Mouse (Mus musculus): Measurements from ENCODE around the gene Sp7. TPM values are rescaled to one million over a fixed set of nuclear protein-coding genes. Genes with fewer than 3 reads are reported as not detected.

Gene Sp7
- total RNA-seq, 2 experiments from 2014 or later: not detected

DNA sequence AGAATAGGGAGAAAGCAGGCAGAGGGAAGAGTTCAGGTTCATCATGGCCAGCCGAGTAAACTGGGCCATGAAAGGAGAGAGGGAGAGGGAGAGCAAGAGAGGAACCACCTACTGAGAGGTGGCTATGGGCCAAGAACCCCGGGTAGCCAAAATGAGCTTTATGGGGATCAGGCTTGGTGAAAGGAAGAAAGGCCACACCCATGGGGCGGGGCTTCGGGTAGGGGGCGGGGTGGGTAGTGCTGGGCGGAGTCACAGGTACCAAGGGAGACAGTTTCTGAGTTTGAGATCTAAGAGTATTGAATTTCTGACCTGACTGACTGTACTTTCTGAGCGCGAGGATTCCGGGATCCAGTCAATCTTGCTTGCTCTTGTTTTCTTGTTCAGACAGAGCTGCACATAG is 19.7 kb upstream of the Sp7 start:
- DNase-seq: no peak

GRCm38 (mm10) chr15:102383671-102384070 is 16.7 kb upstream of the Sp7 start:
- no peak for DNase-seq

DNA sequence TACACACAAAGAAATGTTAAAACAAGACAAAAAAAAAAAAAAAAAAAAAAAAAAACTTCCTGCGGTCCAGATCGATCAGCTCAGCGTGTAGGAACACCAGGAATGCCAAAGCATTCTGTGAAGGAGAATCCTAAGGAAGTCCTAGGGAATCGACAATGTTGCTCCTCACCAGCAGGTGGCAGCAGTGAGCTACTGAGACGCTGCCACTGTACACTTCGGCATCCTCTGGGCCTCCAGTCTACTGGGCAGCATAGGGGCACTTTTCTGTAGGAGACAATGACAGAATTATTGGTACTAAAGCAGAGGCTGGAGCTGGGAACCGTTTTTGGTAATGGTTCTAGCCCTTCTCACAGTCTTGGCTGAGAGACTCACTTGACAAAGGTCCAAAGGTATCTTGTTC is 14.6 kb upstream of the Sp7 start:
- DNase-seq: peak; percentile 83 to 91

GRCm38 (mm10) chr15:102377810-102378262 is 10.9 kb upstream of the Sp7 start:
- DNase-seq: peak; percentile 80 to 90

- DNase-seq: peak; percentile 91 to 93
Observed at GRCm38 (mm10) chr15:102377163-102377543, 10.2 kb upstream of the Sp7 start.

DNA sequence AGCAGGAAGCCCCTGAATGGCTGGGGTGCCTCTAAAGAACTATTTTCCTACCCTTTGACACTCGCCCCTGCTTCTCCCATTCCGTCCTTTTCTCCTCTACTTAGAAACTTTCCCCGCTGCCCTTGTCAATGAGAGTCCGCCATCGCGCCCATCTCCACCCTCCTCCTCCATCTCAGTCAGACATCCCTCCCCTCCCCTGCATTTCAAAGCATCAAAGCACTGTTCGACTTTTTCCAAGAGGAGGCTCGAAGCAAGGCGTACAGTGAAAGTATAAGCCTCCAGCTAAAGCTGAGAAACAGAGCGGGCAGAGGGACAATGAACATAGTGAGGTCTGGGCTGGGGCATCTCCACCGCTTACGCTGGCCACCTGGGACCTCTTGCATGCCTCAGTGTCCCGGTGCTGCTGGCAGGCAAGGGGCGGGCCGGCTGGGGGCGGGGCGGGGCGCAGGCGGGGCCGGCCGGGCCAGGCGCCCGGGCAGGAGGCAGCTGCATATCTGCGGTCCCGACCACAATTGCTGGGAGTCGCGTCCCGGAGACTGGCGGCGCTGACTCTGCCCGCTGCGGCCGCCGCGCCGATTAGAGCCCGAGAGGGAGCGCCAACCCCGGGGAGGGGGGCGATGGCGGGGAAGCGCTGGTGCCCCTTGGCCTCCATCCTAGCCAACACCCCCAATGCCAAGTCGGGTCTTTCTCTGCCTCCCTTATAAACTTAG is 9.6 kb upstream of the Sp7 start:
- DNase-seq: peak in 1 of 2 experiments; percentile 71

DNA sequence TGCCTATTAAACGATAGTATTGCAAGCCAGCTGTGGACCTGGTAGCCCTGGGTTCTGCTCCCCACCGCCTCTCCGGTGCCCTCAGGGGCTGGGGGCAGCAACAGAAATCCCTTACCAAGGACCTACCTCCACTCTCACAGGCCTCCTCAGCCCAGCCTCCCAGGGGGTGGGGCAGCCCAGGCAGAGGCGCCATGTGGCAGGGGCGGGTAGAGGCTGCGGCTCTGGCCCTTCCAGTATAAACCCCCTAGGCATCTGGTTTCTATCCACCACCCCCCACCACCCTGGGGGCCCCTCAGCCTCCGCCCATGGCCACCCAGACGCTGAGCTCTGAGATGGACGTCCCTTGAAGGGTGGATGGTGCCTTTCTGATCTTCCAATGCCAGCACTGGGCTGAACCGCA is 3.7 kb upstream of the Sp7 start:
- no peak for DNase-seq

GRCm38 (mm10) chr15:102369972-102370371 is 3.0 kb upstream of the Sp7 start:
- no peak for DNase-seq

GRCm38 (mm10) chr15:102366238-102366637 is 744 bp downstream of the Sp7 start:
- DNase-seq: no peak

DNA sequence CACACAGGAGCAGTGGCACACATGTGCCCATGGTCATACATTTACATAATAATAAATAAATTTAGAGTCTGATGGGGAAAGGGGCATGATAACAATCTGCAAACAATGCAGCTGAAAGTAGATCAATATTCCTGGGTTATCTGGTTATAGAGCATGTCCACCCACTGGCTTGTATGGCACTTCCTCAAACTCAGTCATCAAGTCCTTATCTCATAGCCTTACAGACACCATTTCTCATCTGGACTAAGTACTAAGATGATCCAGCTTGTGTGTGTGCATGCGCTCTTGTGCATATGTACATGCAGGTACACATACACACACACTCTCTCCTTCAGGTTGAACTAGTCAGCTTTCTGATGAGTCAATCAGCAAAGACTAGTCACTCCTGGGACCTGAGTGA is 2.3 kb downstream of the Sp7 start:
- no peak for DNase-seq

DNA sequence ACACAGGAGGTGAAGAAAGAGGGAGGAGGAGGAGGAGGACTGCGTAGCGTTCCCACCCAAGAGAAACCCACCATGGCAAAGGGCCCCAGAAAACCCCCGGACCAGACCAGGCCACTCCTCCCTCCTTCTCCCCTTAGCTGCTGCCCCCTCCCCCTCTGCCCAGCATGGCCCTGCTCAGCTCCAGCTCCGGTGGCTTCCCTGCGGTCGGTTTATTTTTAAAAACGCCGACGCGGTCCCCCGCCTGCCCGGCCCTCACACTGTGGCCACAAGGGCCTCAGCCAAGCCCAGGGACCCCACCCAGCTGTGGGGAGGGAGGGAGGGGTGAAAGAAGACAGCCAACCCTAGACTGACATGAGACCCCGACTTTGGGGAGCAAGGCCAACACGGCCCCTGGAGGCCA is 4.3 kb downstream of the Sp7 start:
- no peak for DNase-seq

DNA sequence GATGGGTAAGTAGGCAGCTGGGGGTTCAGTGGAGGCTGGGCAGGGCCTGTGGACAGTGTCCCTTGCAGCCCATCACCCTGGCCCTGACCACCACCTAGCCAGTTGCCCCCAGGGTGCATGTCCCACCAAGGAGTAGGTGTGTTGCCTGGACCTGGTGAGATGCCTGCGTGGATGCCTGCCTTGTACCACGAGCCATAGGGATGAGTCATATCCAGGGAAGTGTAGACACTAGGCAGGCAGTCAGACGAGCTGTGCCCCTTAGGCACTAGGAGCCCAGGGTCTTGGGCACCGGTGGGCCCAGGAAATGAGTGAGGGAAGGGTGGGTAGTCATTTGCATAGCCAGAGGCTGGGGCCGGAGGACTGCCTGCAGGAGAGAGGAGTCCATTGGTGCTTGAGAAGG is 8.1 kb downstream of the Sp7 start:
- no peak for DNase-seq

DNA sequence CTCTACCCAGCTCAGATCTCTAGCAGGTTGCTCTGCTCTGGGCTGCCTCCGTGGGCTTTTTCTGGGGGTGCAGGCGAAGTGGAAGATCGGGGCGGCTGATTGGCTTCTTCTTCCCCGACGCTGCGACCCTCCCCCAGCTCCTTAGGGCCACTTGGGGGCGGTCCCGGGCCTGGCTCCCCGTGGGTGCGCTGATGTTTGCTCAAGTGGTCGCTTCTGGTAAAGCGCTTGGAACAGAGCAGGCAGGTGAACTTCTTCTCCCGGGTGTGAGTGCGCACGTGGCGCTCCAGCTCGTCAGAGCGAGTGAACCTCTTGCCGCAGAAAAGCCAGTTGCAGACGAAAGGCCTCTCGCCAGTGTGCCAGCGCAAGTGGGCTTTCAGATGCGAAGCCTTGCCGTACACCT is 8.9 kb downstream of the Sp7 start:
- no peak for DNase-seq

- DNase-seq: no peak
Observed at GRCm38 (mm10) chr15:102356501-102357325, 10.3 kb downstream of the Sp7 start.

- DNase-seq: no peak
Observed at GRCm38 (mm10) chr15:102355871-102356441, 11.0 kb downstream of the Sp7 start.

DNA sequence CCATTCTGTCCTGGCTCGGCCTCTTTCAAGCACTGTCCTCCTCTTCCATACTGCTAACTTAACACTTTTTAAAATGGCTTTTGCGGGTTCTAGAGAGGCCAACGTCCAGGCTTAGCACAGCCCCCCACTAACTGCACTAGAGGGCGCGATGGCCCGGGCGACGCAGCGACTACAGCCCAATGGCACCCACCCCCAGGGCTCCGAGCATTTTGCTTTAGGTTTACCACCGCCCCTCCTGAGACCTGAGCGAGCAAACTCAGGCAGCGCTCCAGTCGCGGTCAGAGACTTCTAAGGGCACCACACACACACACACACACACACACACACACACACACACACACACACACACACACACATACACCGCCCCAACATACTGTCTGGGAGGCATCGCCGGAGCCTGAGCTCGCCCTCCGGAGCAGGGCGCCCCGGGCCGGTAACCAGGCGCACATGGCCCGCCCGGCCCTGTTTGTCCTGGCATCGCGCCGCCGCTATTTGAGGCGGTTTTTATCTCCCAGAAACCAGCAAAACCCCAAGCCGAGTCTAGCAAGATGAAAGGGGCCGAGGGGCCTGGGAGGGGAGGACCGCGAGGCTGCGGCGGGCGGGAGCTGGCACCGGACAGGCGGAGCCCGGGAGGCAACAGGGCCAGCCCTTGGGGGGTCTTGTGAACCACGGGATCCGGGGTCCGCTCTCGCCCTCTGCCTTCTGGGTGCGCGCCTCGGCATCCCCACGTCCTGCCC is 11.7 kb downstream of the Sp7 start:
- peak; percentile 46 to 69 for DNase-seq

DNA sequence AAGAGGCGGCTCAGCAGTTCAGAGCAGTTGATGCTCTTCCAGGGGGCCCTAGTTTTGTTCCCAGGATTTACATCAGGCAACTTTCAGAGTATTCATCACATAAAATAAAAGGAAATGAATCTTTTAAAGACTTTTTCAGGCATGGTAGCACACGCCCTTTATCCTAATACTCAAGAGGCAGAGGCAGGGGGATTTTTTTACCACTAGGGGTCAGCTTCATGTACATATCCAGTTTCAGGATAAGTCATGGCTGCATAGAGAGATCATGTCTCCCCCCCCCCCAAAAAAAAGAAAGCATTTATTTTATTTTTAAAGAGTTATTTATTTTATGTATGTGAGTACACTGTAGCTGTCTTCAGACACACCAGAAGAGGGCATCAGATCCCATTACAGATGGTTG is 13.0 kb downstream of the Sp7 start:
- no peak for DNase-seq

GRCm38 (mm10) chr15:102352177-102352576 is 14.8 kb downstream of the Sp7 start:
- no peak for DNase-seq

DNA sequence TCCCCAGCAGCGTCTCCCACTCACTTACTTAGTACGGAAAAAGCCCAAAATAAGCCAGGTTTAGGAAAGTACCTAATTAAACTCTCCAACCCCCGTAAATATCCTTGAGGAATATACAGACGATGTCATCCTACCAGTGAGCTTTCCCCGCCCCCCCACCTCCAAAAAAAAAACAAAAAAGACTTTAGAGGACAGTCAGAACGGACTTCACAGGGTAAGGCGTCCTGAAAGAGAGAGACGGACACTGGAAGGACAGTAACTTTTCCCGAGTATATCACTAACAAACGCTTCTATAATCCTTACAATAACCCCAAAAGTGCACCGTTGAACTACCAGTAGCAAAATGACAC is 16.1 kb downstream of the Sp7 start:
- DNase-seq: no peak

- peak; percentile 96 to 97 for DNase-seq
Observed at GRCm38 (mm10) chr15:102350138-102350941, 16.6 kb downstream of the Sp7 start, which contains the start of gene Aaas. Gene Aaas, minus strand, starts transcription at chr15:102350771.

DNA sequence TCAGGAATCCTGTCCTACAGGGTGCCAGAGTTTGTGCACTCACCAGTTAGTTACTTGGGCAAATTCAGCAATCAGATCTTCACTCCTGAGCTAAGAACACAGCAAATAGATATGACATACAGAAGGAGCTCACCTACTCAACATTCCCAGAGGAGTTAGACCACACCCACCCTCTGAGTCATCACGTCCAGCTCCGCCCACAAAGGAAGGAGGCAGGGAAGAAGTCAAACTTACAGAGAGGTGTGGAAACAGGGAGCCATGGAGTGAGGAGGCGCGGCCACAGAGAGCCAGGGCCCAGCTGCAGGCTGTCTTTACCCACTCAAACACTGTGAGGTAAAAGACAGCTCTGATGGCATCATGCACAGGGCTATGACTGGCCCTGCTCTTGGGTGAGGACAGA is 20.5 kb downstream of the Sp7 start:
- no peak for DNase-seq

- no peak for DNase-seq
Observed at GRCm38 (mm10) chr15:102344490-102344889, 22.5 kb downstream of the Sp7 start.
